Mouse (Mus musculus) spleen, adult 2 months (tissue): ENCODE data around the gene Zbed4. TPM values are rescaled to one million over a fixed set of nuclear protein-coding genes. Genes with fewer than 3 reads are reported as not detected.
"Not testable (repeated sequence)": the region's sequence is repeated elsewhere in the genome, so short reads cannot be mapped to it uniquely, and the experiment has no call there.

Experiments used
- DNase-seq, 2 experiments: peaks; one replicate each; pipeline versions ENCODE4 v3.0.0 to v3.0.0-alpha.2; 2012 to 2021; ENCODE audit warnings: low spot score in 2 of 2, low read depth in 1 of 2
- H3K27ac ChIP-seq: fragments of 200-500 bp; 2 replicates; pipeline ENCODE4 v1.5.1; 2012; ENCODE audit warnings: low read length, inconsistent platforms; ENCODE audit not compliant: insufficient read depth
- H3K27me3 ChIP-seq: fragments of 200-500 bp; 2 replicates; pipeline ENCODE4 v1.6.1; 2012; ENCODE audit warnings: mild to moderate bottlenecking, moderate library complexity, low read length, inconsistent platforms; ENCODE audit not compliant: control insufficient read depth, insufficient read depth
- H3K36me3 ChIP-seq: fragments of 200-500 bp; 2 replicates; pipeline ENCODE4 v1.6.1; 2012; ENCODE audit warnings: mild to moderate bottlenecking, low read length, inconsistent platforms; ENCODE audit not compliant: control insufficient read depth, insufficient read depth
- H3K4me1 ChIP-seq: fragments of 200-500 bp; 2 replicates; pipeline ENCODE4 v1.6.1; 2011; ENCODE audit warnings: inconsistent platforms; ENCODE audit not compliant: control insufficient read depth, insufficient read depth, insufficient read length
- H3K4me3 ChIP-seq: fragments of 200-500 bp; 2 replicates; pipeline ENCODE4 v1.5.1; 2011; ENCODE audit warnings: mild to moderate bottlenecking, inconsistent platforms; ENCODE audit not compliant: insufficient read depth, insufficient read length; ENCODE audit errors: extremely low read depth
- CTCF ChIP-seq: fragments of 200-500 bp; IDR thresholded peaks from 2 replicates; pipeline ENCODE4 v1.5.1; 2011; ENCODE audit warnings: mild to moderate bottlenecking, inconsistent platforms; ENCODE audit not compliant: insufficient read depth, insufficient read length, insufficient replicate concordance; ENCODE audit errors: extremely low read depth
- POLR2A ChIP-seq: fragments of 200-500 bp; IDR thresholded peaks from 2 replicates; pipeline ENCODE4 v1.6.1; 2011; ENCODE audit warnings: low read depth, low read length, inconsistent platforms
- WGBS: fragments of 180-500 bp; shearing (Covaris S2); methylation state at CpG from one replicate; pipeline ENCODE4 v1.1.7; 2018; 5-methylcytosine and 5-hydroxymethylcytosine counted together
- polyA plus RNA-seq: library from polyadenylated mRNA; depleted of rRNA; stranded (reverse); fragments of >200 nt; gene quantifications from 2 replicates; pipeline ENCODE4 v1.2.3, GENCODE M21; 2012

Zbed4 gene
- polyA plus RNA-seq, 1 experiment, result 5.8 TPM

GRCm38 (mm10) chr15:88768537-88768936, 17.1 kb downstream of the Zbed4 start:
- 92% methylated on average over 1 of the region's 1 CpGs for WGBS
- Histone ChIP-seq H3K4me3 (no peak overlapping the region), H3K27me3 (no peaks in the 10 kb centered on the region), H3K36me3 (peaks cover 5% of the 10 kb centered on the region; the same call in 1 of the 2 replicates), H3K27ac (no peak overlapping the region), H3K4me1 (no peaks in the 10 kb centered on the region)
- no peak for DNase-seq
- TF ChIP-seq CTCF (no peak), POLR2A (no peak)

GRCm38 (mm10) chr15:88774630-88775029, 23.2 kb downstream of the Zbed4 start:
- not testable (repeated sequence) for H3K27me3 ChIP-seq, H3K4me1 ChIP-seq, H3K4me3 ChIP-seq, DNase-seq, H3K27ac ChIP-seq
- peaks cover 11% of the 10 kb centered on the region for H3K36me3 ChIP-seq
- WGBS, result 92% methylated on average over 5 of the region's 5 CpGs

- H3K36me3 ChIP-seq, result no peaks in the 10 kb centered on the region
- 86% methylated on average over 4 of the region's 4 CpGs for WGBS
- no peak overlapping the region for H3K4me3 ChIP-seq
- no peaks in the 10 kb centered on the region for H3K4me1 ChIP-seq
- no peak for DNase-seq
- TF ChIP-seq CTCF, result no peak
- TF ChIP-seq POLR2A, result no peak
- H3K27ac ChIP-seq, result no peak overlapping the region
- H3K27me3 ChIP-seq, result no peaks in the 10 kb centered on the region
Observed at GRCm38 (mm10) chr15:88792140-88792850, 40.8 kb downstream of the Zbed4 start.

- not testable (repeated sequence) for H3K4me3 ChIP-seq, H3K27ac ChIP-seq, H3K4me1 ChIP-seq, H3K27me3 ChIP-seq, H3K36me3 ChIP-seq, DNase-seq
- 92% methylated on average over 5 of the region's 5 CpGs for WGBS
Observed at GRCm38 (mm10) chr15:88794729-88795128, 43.3 kb downstream of the Zbed4 start.

- Histone ChIP-seq H3K36me3 (no peaks in the 10 kb centered on the region; the same call in none of the 2 replicates), H3K4me1 (no peaks in the 10 kb centered on the region), H3K27ac (no peak overlapping the region), H3K27me3 (no peaks in the 10 kb centered on the region), H3K4me3 (no peak overlapping the region)
- DNase-seq, result no peak
- no peak for TF ChIP-seq CTCF
- no peak for TF ChIP-seq POLR2A
- WGBS, result 84% methylated on average over 11 of the region's 11 CpGs
Observed at GRCm38 (mm10) chr15:88799950-88800371, 48.5 kb downstream of the Zbed4 start.

- Histone ChIP-seq H3K27me3 (no peaks in the 10 kb centered on the region), H3K4me1 (no peaks in the 10 kb centered on the region), H3K27ac (no peak overlapping the region), H3K4me3 (no peak overlapping the region), H3K36me3 (peaks cover 4% of the 10 kb centered on the region)
- 78% methylated on average over 6 of the region's 6 CpGs for WGBS
- DNase-seq, result no peak
- no peak for TF ChIP-seq POLR2A
- TF ChIP-seq CTCF, result no peak
Observed at GRCm38 (mm10) chr15:88800921-88801354, 49.5 kb downstream of the Zbed4 start.

GRCm38 (mm10) chr15:88801903-88802302, 50.4 kb downstream of the Zbed4 start:
- TF ChIP-seq CTCF, result no peak
- no peak for TF ChIP-seq POLR2A
- Histone ChIP-seq H3K36me3 (peaks cover 10% of the 10 kb centered on the region), H3K27ac (no peak overlapping the region), H3K4me1 (no peaks in the 10 kb centered on the region), H3K4me3 (no peak overlapping the region), H3K27me3 (no peaks in the 10 kb centered on the region)
- DNase-seq, result no peak
- 91% methylated on average over 3 of the region's 3 CpGs for WGBS
